ENCODE assay signal across 10 mouse cellular contexts in the genomic region with DNA sequence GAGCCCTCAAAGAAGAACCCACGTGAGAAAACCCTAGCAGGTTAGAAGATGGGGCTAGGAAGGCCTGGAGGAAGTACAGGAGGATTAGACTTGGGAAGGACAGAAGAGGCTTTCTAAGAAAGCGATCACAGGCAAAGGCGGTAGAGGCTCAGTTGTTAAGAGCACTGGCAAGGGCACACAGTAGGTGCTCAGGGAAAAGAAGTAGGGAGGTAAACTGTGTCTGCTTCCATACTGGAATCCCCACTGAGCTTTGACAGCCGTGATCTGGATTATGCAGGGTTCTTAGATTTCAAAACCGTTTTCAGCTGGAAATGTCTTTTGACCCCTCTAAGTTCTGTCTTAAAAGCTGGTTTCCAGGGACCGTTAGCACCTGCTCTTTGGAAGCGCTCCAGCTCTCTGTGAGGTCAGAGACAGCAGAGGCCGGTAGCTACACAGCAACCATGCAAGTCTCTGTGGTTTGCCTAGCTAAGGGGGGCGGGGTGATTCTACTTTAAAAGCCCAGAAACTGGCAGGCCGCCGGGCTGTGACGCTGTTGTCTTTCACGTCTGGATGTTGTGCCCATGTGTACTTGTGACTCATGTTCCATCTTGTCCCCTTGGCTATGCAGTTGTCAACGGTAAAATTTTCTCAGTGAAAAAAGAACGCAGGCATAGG. TPM values are rescaled to one million over a fixed set of nuclear protein-coding genes. Genes with fewer than 3 reads are reported as not detected.
DNase-seq lines count a peak whose midpoint lies in the region; ATAC-seq and TF ChIP-seq lines count a peak whose summit lies in the region.
"Had no signal": no experiment of that assay in that cellular context is flagged by ENCODE, and none has a peak within 500 bp of the region (broad histone marks: within the 10 kb centered on the region; RNA-seq: fewer than 3 reads in every experiment).

No protein-coding gene starts in this region.

- 51% methylated on average over 15 of the region's 15 CpGs for WGBS in heart, postnatal 0 days
- whole genome bisulfite sequencing in midbrain, embryonic 15.5 days = 53% methylated on average over 15 of the region's 15 CpGs

- no peak for TF ChIP-seq CTCF in heart, postnatal 0 days (IDR thresholded peaks at IDR 0.05; ENCODE audit: low read depth)
- TF ChIP-seq CTCF in CH12.LX (conservative IDR thresholded peaks at IDR 0.05 in 1 of 2, IDR thresholded peaks at IDR 0.05 in 1 of 2; ENCODE audit: low read depth in 2 of 2, low read length in 2 of 2) = no peak; a peak in 1 of 4 replicates
- no peak for TF ChIP-seq CTCF in left cerebral cortex, adult 2 months (IDR thresholded peaks at IDR 0.05)

- ATAC-seq in heart, postnatal 0 days (ENCODE audit: insufficient read depth, low read depth) = no peak
- ATAC-seq in erythroid progenitor cell, adult 5-6 weeks (replicated peaks; ENCODE audit: low FRiP score, poor library complexity, severe bottlenecking) = peak; percentile 47
- no peak for ATAC-seq in midbrain, embryonic 15.5 days (replicated peaks)

- no peaks in the 10 kb centered on the region for H3K79me2 ChIP-seq in CH12.LX (replicated peaks; ENCODE audit: control insufficient read depth, extremely low read depth, insufficient read depth, poor library complexity, severe bottlenecking)

- dilution Hi-C loops in CH12.LX (cut with MboI; ENCODE audit: extremely low pct_ligation_motif_present, extremely low pct_unique_long_range_greater_than_20kb, low sequenced_read_pairs) = no loop called here

- H3K4me3 ChIP-seq in heart, postnatal 0 days (ENCODE audit: low read depth, low read length) = no peak overlapping the region
- no peak overlapping the region for H3K4me3 ChIP-seq in CH12.LX (replicated peaks in 1 of 3; ENCODE audit: low read depth in 2 of 3, low read length in 2 of 3, poor library complexity in 1 of 3)
- no peak overlapping the region for H3K4me3 ChIP-seq in left cerebral cortex, adult 2 months
- no peak overlapping the region for H3K4me3 ChIP-seq in midbrain, embryonic 15.5 days
- H3K4me3 ChIP-seq: limb, embryonic 15.5 days; stomach, embryonic 15.5 days had no signal

- H3K36me3 ChIP-seq in heart, postnatal 0 days (replicated peaks; ENCODE audit: control insufficient read depth, insufficient read depth, low read length) = no peaks in the 10 kb centered on the region
- no peaks in the 10 kb centered on the region for H3K36me3 ChIP-seq in CH12.LX (replicated peaks in 1 of 2; ENCODE audit: control insufficient read depth in 1 of 2, insufficient read depth in 1 of 2, low read length in 1 of 2)
- no peaks in the 10 kb centered on the region for H3K36me3 ChIP-seq in midbrain, embryonic 15.5 days (replicated peaks)
- H3K36me3 ChIP-seq: limb, embryonic 15.5 days; stomach, embryonic 15.5 days had no signal

- H3K27ac ChIP-seq in heart, postnatal 0 days (ENCODE audit: low read depth) = peak overlapping the region; percentile 15; the same call in 1 of the 2 replicates
- H3K27ac ChIP-seq in CH12.LX (ENCODE audit: insufficient read depth, low read depth) = no peak overlapping the region
- H3K27ac ChIP-seq in left cerebral cortex, adult 2 months = no peak overlapping the region
- no peak overlapping the region for H3K27ac ChIP-seq in midbrain, embryonic 15.5 days
- H3K27ac ChIP-seq: limb, embryonic 15.5 days; stomach, embryonic 15.5 days had no signal

- no peak for TF ChIP-seq EP300 in heart, postnatal 0 days (IDR thresholded peaks at IDR 0.05; ENCODE audit: low read depth)
- 0 out of 2 replicates have a peak, but pooled peaks have one; percentile 22 for TF ChIP-seq EP300 in CH12.LX (IDR thresholded peaks at IDR 0.05; ENCODE audit: low read length)

- H3K27me3 ChIP-seq in heart, postnatal 0 days (ENCODE audit: control insufficient read depth, insufficient read depth, low read length) = no peaks in the 10 kb centered on the region
- no peaks in the 10 kb centered on the region for H3K27me3 ChIP-seq in CH12.LX (replicated peaks)
- H3K27me3 ChIP-seq in midbrain, embryonic 15.5 days (replicated peaks) = no peaks in the 10 kb centered on the region
- H3K27me3 ChIP-seq: limb, embryonic 15.5 days; stomach, embryonic 15.5 days had no signal

- no peak for TF ChIP-seq POLR2A in CH12.LX (IDR thresholded peaks at IDR 0.05; ENCODE audit: low read depth, low read length)

- no peaks in the 10 kb centered on the region for H3K9me3 ChIP-seq in heart, postnatal 0 days (replicated peaks; ENCODE audit: control insufficient read depth, low read length)
- no peaks in the 10 kb centered on the region for H3K9me3 ChIP-seq in CH12.LX (replicated peaks; ENCODE audit: low read length)
- H3K9me3 ChIP-seq in midbrain, embryonic 15.5 days = no peaks in the 10 kb centered on the region
- H3K9me3 ChIP-seq: limb, embryonic 15.5 days; stomach, embryonic 15.5 days had no signal

- DNase-seq in heart, postnatal 0 days (ENCODE audit: low spot score) = no peak
- DNase-seq in heart, postnatal 25 days (ENCODE audit: low spot score) = no peak
- no peak for DNase-seq in CH12.LX (ENCODE audit: extremely low read depth)
- peak; percentile 7 to 45 for DNase-seq in left cerebral cortex, adult 2 months (ENCODE audit: extremely low spot score in 1 of 2, low spot score in 2 of 2)
- DNase-seq in spleen, adult 12 weeks (ENCODE audit: low spot score) = peak; percentile 50
- DNase-seq in embryo, embryonic 10 days (ENCODE audit: low spot score) = no peak

- no peak overlapping the region for H3K9ac ChIP-seq in heart, postnatal 0 days (replicated peaks; ENCODE audit: low read depth, low read length)
- H3K9ac ChIP-seq in CH12.LX (ENCODE audit: insufficient read depth, low read depth) = no peak overlapping the region
- H3K9ac ChIP-seq in midbrain, embryonic 15.5 days = no peak overlapping the region
- H3K9ac ChIP-seq: limb, embryonic 15.5 days; stomach, embryonic 15.5 days had no signal

- no peak for TF ChIP-seq RAD21 in CH12.LX (IDR thresholded peaks at IDR 0.05; ENCODE audit: low read depth, low read length)

- intact Hi-C loops in heart, postnatal 25 days (cut with DNase I) = no loop called here
- intact Hi-C loops in left cerebral cortex, adult 2 months (cut with DNase I) = no loop called here

- no peak overlapping the region for H3K4me2 ChIP-seq in heart, postnatal 0 days (ENCODE audit: low read depth, low read length)
- H3K4me2 ChIP-seq in CH12.LX (ENCODE audit: insufficient read depth, low read depth, poor library complexity, severe bottlenecking) = no peak overlapping the region
- H3K4me2 ChIP-seq in midbrain, embryonic 15.5 days = no peak overlapping the region
- H3K4me2 ChIP-seq: limb, embryonic 15.5 days; stomach, embryonic 15.5 days had no signal

- in situ Hi-C loops in CH12.LX (cut with MboI; ENCODE audit: low pct_ligation_motif_present, low pct_unique_long_range_greater_than_20kb, low sequenced_read_pairs) = no loop called here

- H3K4me1 ChIP-seq in heart, postnatal 0 days (ENCODE audit: control insufficient read depth, insufficient read depth) = no peaks in the 10 kb centered on the region
- H3K4me1 ChIP-seq in CH12.LX (ENCODE audit: control insufficient read depth in 1 of 2, insufficient read depth in 2 of 2) = no peaks in the 10 kb centered on the region; a peak in 1 of 4 replicates
- no peaks in the 10 kb centered on the region for H3K4me1 ChIP-seq in midbrain, embryonic 15.5 days
- H3K4me1 ChIP-seq: limb, embryonic 15.5 days; stomach, embryonic 15.5 days had no signal

TF ChIP-seq in CH12.LX, 34 proteins besides CTCF, POLR2A, EP300 and RAD21 (continues in another document):
- TF ChIP-seq ETS1 (conservative IDR thresholded peaks at IDR 0.05; ENCODE audit: low read depth, low read length) = no peak
- TF ChIP-seq CHD1 (IDR thresholded peaks at IDR 0.05; ENCODE audit: low read depth, low read length) = no peak
- peak; percentile 68 for TF ChIP-seq MXI1 (IDR thresholded peaks at IDR 0.05; ENCODE audit: low read depth, low read length)
- 0 out of 2 replicates have a peak, but pooled peaks have one; percentile 11 for TF ChIP-seq BHLHE40 (IDR thresholded peaks at IDR 0.05; ENCODE audit: low read depth, low read length)
- no peak for TF ChIP-seq UBTF (IDR thresholded peaks at IDR 0.05; ENCODE audit: low read depth, low read length)
- TF ChIP-seq USF1 (IDR thresholded peaks at IDR 0.05; ENCODE audit: low read depth, low read length) = no peak
- TF ChIP-seq MYC (IDR thresholded peaks at IDR 0.05; ENCODE audit: low read depth, low read length) = 0 out of 2 replicates have a peak, but pooled peaks have one; percentile 44
- no peak for TF ChIP-seq ELF1 (IDR thresholded peaks at IDR 0.05; ENCODE audit: low read depth, low read length)
- TF ChIP-seq ZMIZ1 (IDR thresholded peaks at IDR 0.05; ENCODE audit: low read depth, low read length) = no peak
- 0 out of 2 replicates have a peak, but pooled peaks have one; percentile 32 for TF ChIP-seq TCF12 (IDR thresholded peaks at IDR 0.05; ENCODE audit: low read depth, low read length)
- TF ChIP-seq ZNF384 (IDR thresholded peaks at IDR 0.05; ENCODE audit: low read depth, low read length) = no peak
- TF ChIP-seq MEF2A (IDR thresholded peaks at IDR 0.05; ENCODE audit: borderline replicate concordance, low read depth, low read length) = peak; percentile 52; the same call in 1 of the 2 replicates
- peak; percentile 28; the same call in 1 of the 2 replicates for TF ChIP-seq SIN3A (IDR thresholded peaks at IDR 0.05; ENCODE audit: low read length)
- peak; percentile 56; the same call in 1 of the 2 replicates for TF ChIP-seq CHD2 (IDR thresholded peaks at IDR 0.05; ENCODE audit: low read length)
- TF ChIP-seq SMC3 (IDR thresholded peaks at IDR 0.05; ENCODE audit: low read depth, low read length) = no peak
- no peak for TF ChIP-seq USF2 (conservative IDR thresholded peaks at IDR 0.05; ENCODE audit: low read depth, low read length)
- no peak for TF ChIP-seq HCFC1 (IDR thresholded peaks at IDR 0.05; ENCODE audit: low read depth, low read length)
- peak; percentile 47 for TF ChIP-seq IRF4 (IDR thresholded peaks at IDR 0.05; ENCODE audit: low read depth, low read length)
- peak; percentile 59 for TF ChIP-seq ZKSCAN1 (IDR thresholded peaks at IDR 0.05; ENCODE audit: borderline replicate concordance, low read depth, low read length)
- no peak for TF ChIP-seq JUND (conservative IDR thresholded peaks at IDR 0.05; ENCODE audit: low read depth, low read length)

RNA-seq across cellular contexts. Expression of a gene that starts 43.8 kb away (rescaled TPM):
- 45.2 and 46.5 TPM in 2 replicates for total RNA-seq in heart, postnatal 0 days (2014; rRNA removed; ENCODE audit: low replicate concordance)
- polyA plus RNA-seq in heart, postnatal 0 days (2015; fragmentation: Nextera tagmentation; extraction: Ambion mirVana) = 48.8 and 51.0 TPM in 2 replicates
- total RNA-seq in heart, postnatal 25 days (2021) = 10 to 100 TPM; 70.1 to 74.9 TPM
- total RNA-seq in CH12.LX (2012; rRNA removed) = 106 and 111 TPM in 2 replicates
- total RNA-seq in CH12.LX (2014; rRNA removed) = 111 and 133 TPM in 2 replicates
- polyA plus RNA-seq in CH12.LX (2012; ENCODE audit: insufficient read length, low read depth) = 93.5 and 99.7 TPM in 2 replicates
- 85.9 and 87.6 TPM in 2 replicates for total RNA-seq in erythroid progenitor cell, adult 5-6 weeks (2015; ENCODE audit: low replicate concordance)
- 76.3 and 120 TPM in 2 replicates for total RNA-seq in erythroid progenitor cell, adult 5-6 weeks (2017; ENCODE audit: low replicate concordance)
- total RNA-seq in left cerebral cortex, adult 2 months (2021) = 10 to 100 TPM; 66.3 to 70.9 TPM
- polyA plus RNA-seq in midbrain, embryonic 15.5 days (2015; fragmentation: Nextera tagmentation; extraction: Ambion mirVana) = 84.8 and 91.5 TPM in 2 replicates

Comparison
In these comparisons a context has a peak if more than half of its experiments do, and no peak if none do; other contexts are left out.
1. DNase-seq: peak in left cerebral cortex, adult 2 months (2 of 2) and spleen, adult 12 weeks (single experiment); none in heart, postnatal 0 days (single experiment), heart, postnatal 25 days (single experiment), CH12.LX (single experiment) and embryo, embryonic 10 days (single experiment).